Mouse (Mus musculus) stomach, postnatal 0 days (tissue): ENCODE measurements around the gene Haus3.

Experiments
- CTCF ChIP-seq: IDR thresholded peaks from 2 replicates; pipeline ENCODE4 v1.5.1; 2016; ENCODE audit warnings: antibody characterized with exemption, low read depth, mild to moderate bottlenecking, moderate library complexity
- EP300 ChIP-seq: optimal IDR thresholded peaks from 2 replicates; pipeline ENCODE3; 2016; ENCODE audit warnings: antibody characterized with exemption

DNA sequence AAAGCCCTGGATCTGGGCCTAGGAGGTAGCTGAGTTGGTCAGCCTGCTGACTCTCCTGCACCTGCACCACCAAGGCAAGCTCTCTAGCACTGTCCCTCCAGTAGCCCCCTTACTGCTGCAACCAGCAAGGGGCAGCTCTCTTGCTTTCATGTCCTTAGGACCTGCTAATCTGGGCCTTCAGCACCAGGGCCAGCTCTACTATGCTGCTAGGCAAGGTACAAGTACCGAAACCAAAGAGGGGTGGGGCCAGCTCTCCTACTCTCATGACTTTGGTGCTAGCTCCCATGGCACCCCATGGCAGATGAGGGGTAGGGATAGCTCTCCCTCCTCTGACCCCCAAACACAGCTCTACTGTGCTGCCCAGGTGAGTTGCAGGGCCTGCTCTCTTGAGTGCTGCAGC is 45.2 kb downstream of the Haus3 start:
- TF ChIP-seq EP300 (no peak), CTCF (no peak)
